Mouse (Mus musculus) hindbrain, embryonic 10.5 days (tissue): ENCODE results near the gene Cep295nl. TPM values are rescaled to one million over a fixed set of nuclear protein-coding genes. Genes with fewer than 3 reads are reported as not detected.

ENCODE experiments used
- DNase-seq: peaks from one replicate; pipeline ENCODE4 v3.0.0-alpha.2; 2017; ENCODE audit warnings: low spot score
- H3K27ac ChIP-seq: fragments of 300-500 bp; sonication (generic); 2 replicates; pipeline ENCODE4 v1.5.1; 2016; ENCODE audit warnings: mild to moderate bottlenecking, moderate library complexity
- H3K27me3 ChIP-seq: fragments of 300-500 bp; sonication (generic); 2 replicates; pipeline ENCODE4 v1.6.1; 2016; ENCODE audit warnings: mild to moderate bottlenecking; ENCODE audit not compliant: poor library complexity, insufficient read depth, severe bottlenecking
- H3K36me3 ChIP-seq: fragments of 300-500 bp; sonication (generic); 2 replicates; pipeline ENCODE4 v1.6.1; 2016; ENCODE audit warnings: mild to moderate bottlenecking, moderate library complexity
- H3K4me1 ChIP-seq: fragments of 300-500 bp; sonication (generic); replicated peaks from 2 replicates; pipeline ENCODE4 v1.6.1; 2016; ENCODE audit warnings: mild to moderate bottlenecking
- H3K4me3 ChIP-seq: fragments of 300-500 bp; sonication (generic); 2 replicates; pipeline ENCODE4 v1.5.1; 2016; ENCODE audit warnings: mild to moderate bottlenecking, moderate library complexity
- H3K9me3 ChIP-seq: fragments of 300-500 bp; sonication (generic); 2 replicates; pipeline ENCODE4 v1.6.1; 2016; ENCODE audit warnings: mild to moderate bottlenecking, moderate library complexity
- WGBS: fragments of 180-500 bp; shearing (Covaris S2); methylation state at CpG from one replicate; pipeline ENCODE4 v1.1.7; 2016; 5-methylcytosine and 5-hydroxymethylcytosine counted together
- polyA plus RNA-seq: library from polyadenylated mRNA; unstranded; fragments of >200 nt; fragmentation: Nextera tagmentation; extraction: Ambion mirVana; gene quantifications from 2 replicates; pipeline ENCODE4 v1.2.1, GENCODE M21; 2016

Gene Cep295nl
- polyA plus RNA-seq, 1 experiment from 2014 or later: 0.21 TPM

- H3K9me3 ChIP-seq: peaks cover 3% of the 10 kb centered on the region; the same call in 1 of the 2 replicates
- 93% methylated on average over 6 of the region's 6 CpGs for WGBS
- no peak for DNase-seq
- H3K4me3 ChIP-seq: no peak overlapping the region
- H3K36me3 ChIP-seq: peaks cover 38% of the 10 kb centered on the region
- no peak overlapping the region for H3K27ac ChIP-seq
- no peaks in the 10 kb centered on the region for H3K27me3 ChIP-seq
- H3K4me1 ChIP-seq: peaks cover 35% of the 10 kb centered on the region
These were observed 13.8 kb downstream of the Cep295nl start for GRCm38 (mm10) chr11:118328511-118328910.

DNA sequence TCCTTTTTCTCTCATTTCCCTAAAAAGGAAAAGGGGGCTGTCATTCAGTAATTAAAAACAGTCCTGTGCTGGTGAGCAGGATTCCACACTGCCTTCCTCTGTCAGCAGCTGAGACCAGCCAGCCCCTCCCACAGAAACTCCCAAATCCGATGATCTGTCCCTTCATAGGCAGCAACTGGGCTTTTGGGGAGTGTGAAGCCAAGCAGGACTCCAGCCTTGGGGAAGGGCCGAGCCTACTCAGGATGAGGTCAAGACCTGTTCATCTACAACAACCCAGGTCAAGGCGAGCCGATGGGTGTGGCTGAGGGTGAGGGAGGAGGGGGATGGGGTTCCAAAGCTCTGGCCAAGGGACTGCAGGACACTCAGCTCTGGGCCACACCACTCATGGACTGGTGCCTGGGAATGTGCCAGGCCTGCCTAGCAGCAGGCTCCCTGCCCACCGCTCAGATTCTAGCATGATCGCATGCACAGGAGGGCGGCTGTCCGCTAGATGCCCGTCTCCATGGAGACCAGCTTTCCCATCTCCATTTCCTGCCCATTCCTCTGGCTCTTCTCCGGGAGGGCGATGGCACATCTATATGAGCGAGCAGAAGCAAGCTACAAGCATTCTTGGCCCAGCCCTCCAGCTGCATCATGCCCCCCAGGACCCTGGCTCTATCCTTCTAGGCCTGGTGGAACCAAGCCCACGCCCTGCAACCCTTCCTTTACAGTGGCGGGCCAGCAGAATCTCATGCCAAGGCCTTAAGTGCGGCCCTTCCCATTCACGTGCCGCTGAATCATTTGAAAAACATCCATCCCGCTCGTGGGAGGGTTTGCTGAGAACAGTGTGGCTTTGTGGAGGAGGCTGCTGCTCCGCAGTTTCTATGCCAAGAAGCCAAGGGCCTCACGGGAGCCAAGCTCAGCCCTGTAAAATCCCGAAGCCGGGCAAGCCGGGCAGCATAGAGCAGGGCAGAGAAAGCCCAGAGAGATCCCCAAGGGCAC lies 15.0 kb downstream of the Cep295nl start:
- DNase-seq: peak; percentile 25
- Histone ChIP-seq H3K27ac (peak overlapping the region; percentile 59; the same call in 1 of the 2 replicates), H3K27me3 (no peaks in the 10 kb centered on the region), H3K4me3 (no peak overlapping the region), H3K9me3 (peaks cover 3% of the 10 kb centered on the region; the same call in 1 of the 2 replicates), H3K4me1 (peaks cover 42% of the 10 kb centered on the region), H3K36me3 (peaks cover 33% of the 10 kb centered on the region)
- 81% methylated on average over 24 of the region's 24 CpGs for WGBS

DNA sequence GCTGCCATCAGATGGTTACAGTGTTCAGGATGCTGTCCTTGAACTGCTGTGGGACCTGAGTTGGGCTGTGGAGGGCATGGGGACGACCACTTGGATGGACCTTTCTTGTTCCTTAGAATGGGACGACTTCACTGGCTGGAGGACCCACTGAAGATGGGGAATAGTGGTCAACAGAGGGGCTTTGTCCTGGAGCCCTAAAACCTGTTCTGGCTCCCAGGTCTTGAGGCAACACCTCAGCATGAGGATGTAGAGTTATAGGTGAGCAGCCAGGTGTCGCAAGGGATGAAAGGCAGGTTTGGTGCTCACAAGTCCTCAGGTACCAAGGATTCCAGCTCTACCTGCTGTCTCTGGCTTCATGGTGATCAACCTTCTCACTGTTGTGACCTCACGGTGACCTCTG lies 15.8 kb downstream of the Cep295nl start:
- no peak overlapping the region for H3K4me3 ChIP-seq
- peaks cover 28% of the 10 kb centered on the region for H3K36me3 ChIP-seq
- peaks cover 3% of the 10 kb centered on the region; the same call in 1 of the 2 replicates for H3K9me3 ChIP-seq
- peaks cover 49% of the 10 kb centered on the region for H3K4me1 ChIP-seq
- H3K27ac ChIP-seq: 0 out of 2 replicates have a peak overlapping the region, but pooled peaks have one; percentile 59
- no peaks in the 10 kb centered on the region for H3K27me3 ChIP-seq
- no peak for DNase-seq
- 89% methylated on average over 4 of the region's 4 CpGs for WGBS

GRCm38 (mm10) chr11:118324541-118324940 lies 17.8 kb downstream of the Cep295nl start:
- DNase-seq: peak; percentile 26
- no peaks in the 10 kb centered on the region for H3K9me3 ChIP-seq

DNA sequence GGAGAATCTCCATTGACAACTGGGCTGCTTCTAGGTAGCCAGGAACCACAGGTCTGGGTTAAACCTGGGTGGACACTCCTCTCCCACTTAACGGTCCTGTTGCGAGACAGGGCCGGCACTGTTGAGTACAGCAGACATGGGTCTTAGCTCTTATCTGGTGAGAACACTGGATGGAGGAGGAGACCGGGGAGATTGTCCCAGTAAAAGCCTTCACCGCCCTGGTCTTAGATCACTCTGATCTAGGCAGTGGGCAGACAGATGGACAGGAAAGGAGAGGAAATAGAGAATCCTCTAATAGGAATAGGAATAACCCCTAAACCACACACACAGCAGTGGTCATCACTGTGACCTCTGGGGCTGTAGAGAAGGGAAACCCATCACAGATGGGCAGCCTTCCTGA lies 18.3 kb downstream of the Cep295nl start:
- no peaks in the 10 kb centered on the region for H3K27me3 ChIP-seq
- 90% methylated on average over 5 of the region's 5 CpGs for WGBS
- H3K27ac ChIP-seq: 0 out of 2 replicates have a peak overlapping the region, but pooled peaks have one; percentile 30
- DNase-seq: no peak
- peaks cover 18% of the 10 kb centered on the region for H3K36me3 ChIP-seq
- H3K4me3 ChIP-seq: no peak overlapping the region
- H3K4me1 ChIP-seq: peaks cover 52% of the 10 kb centered on the region
- H3K9me3 ChIP-seq: no peaks in the 10 kb centered on the region

More at GRCm38 (mm10) chr11:118324541-118324940, 17.8 kb downstream of the Cep295nl start:
- WGBS: 57% methylated on average over 5 of the region's 5 CpGs
- Histone ChIP-seq H3K36me3 (peaks cover 15% of the 10 kb centered on the region), H3K27me3 (no peaks in the 10 kb centered on the region), H3K4me1 (peaks cover 52% of the 10 kb centered on the region), H3K27ac (0 out of 2 replicates have a peak overlapping the region, but pooled peaks have one; percentile 30), H3K4me3 (no peak overlapping the region)

DNA sequence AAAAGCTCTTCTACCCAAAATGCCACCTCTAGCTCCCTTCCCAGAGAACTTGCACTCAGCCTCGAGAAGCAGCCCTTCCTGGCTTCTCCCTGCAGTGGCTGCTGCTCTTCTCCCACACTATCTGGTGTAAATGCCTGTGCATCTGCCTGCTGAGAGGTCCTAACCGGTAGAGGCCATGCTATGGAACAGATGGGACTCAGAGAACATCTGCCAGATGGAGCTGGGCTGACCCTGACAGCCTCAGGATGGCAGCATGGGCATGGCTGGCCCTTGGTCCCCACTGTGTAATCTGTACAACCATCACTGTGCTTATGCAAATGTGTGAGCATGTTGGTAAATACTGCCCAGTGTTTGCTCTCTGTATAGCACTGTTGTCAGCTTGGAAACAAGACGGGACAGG lies 19.7 kb downstream of the Cep295nl start:
- Histone ChIP-seq H3K9me3 (no peaks in the 10 kb centered on the region), H3K36me3 (peaks cover 22% of the 10 kb centered on the region)
- 61% methylated on average over 3 of the region's 3 CpGs for WGBS

DNA sequence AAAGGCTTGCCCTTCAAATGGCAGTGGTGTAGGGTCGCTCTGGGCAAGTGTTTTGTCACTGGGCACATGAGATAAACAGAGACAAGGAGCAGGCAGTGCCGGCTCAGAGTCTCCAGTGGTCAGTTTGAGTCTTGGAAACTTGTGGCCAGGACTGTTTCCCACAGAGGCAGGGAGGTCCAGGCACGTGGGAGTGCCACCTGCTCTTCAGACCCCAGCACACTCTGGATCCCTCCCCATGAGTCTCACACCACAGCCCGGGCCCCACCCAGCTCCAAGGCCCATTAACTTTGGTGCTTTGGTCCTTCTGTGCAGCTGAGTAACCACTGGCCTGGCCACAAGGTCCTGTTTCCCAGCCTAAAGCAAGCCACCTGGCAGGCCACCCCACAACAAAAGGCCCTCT lies 20.3 kb downstream of the Cep295nl start:
- 83% methylated on average over 4 of the region's 4 CpGs for WGBS
- peaks cover 24% of the 10 kb centered on the region for H3K36me3 ChIP-seq
- H3K27ac ChIP-seq: 0 out of 2 replicates have a peak overlapping the region, but pooled peaks have one; percentile 13

More for the DNA sequence above, 19.7 kb downstream of the Cep295nl start:
- peaks cover 43% of the 10 kb centered on the region for H3K4me1 ChIP-seq
- H3K27me3 ChIP-seq: no peaks in the 10 kb centered on the region
- no peak for DNase-seq
- H3K27ac ChIP-seq: no peak overlapping the region
- no peak overlapping the region for H3K4me3 ChIP-seq

DNA sequence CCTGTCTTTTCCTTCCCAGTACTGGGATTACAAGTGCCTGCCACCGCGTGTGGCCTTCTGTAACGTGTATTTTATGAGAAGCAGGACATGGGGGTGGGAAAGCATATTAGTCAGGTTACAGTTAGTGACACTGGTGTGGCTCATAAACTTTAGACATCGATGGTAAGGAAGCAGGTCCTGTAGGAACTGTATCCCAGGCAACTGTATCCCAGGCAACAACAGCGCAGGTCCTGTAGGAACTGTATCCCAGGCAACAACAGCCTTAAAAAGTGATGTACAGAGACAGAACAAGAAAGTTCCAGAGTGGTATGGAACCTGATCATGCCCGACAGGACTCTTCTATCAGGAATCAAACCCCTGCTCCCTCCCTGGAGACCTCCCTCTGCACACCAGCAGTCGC lies 20.8 kb downstream of the Cep295nl start:
- Histone ChIP-seq H3K36me3 (peaks cover 28% of the 10 kb centered on the region), H3K4me3 (no peak overlapping the region), H3K9me3 (no peaks in the 10 kb centered on the region), H3K27me3 (no peaks in the 10 kb centered on the region), H3K27ac (0 out of 2 replicates have a peak overlapping the region, but pooled peaks have one; percentile 13), H3K4me1 (peaks cover 34% of the 10 kb centered on the region)
- no peak for DNase-seq
- 78% methylated on average over 7 of the region's 7 CpGs for WGBS

More for the DNA sequence above, 20.3 kb downstream of the Cep295nl start:
- H3K27me3 ChIP-seq: no peaks in the 10 kb centered on the region
- no peak overlapping the region for H3K4me3 ChIP-seq
- no peaks in the 10 kb centered on the region for H3K9me3 ChIP-seq
- peaks cover 38% of the 10 kb centered on the region for H3K4me1 ChIP-seq
- DNase-seq: no peak

DNA sequence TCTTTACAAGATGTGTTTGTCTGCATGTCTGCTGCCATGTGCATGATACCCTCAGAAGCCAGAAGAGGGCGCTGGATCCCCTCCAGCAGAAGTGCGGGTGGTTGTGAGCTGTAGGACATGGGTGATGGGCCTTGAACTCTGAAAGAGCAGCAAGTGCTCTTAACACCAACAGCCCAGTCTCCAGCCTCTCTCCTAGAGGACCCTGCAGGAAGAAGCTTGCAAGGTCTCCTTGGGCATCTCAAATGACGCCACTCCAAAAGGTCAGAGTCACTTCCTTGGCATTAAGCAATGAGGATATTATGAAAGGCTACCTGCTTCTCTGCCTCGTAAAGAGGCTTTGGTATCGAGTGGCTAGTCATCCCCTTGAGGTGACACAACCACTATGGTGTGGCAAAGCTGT lies 23.6 kb downstream of the Cep295nl start:
- peaks cover 43% of the 10 kb centered on the region for H3K36me3 ChIP-seq
- no peak overlapping the region for H3K27ac ChIP-seq
- peak; percentile 28 for DNase-seq
- no peaks in the 10 kb centered on the region for H3K27me3 ChIP-seq
- peaks cover 19% of the 10 kb centered on the region for H3K4me1 ChIP-seq
- no peaks in the 10 kb centered on the region for H3K9me3 ChIP-seq
- 64% methylated on average over 5 of the region's 5 CpGs for WGBS
- no peak overlapping the region for H3K4me3 ChIP-seq

GRCm38 (mm10) chr11:118317129-118317528 lies 25.2 kb downstream of the Cep295nl start:
- 26% methylated on average over 7 of the region's 7 CpGs for WGBS
- DNase-seq: peak; percentile 41
- Histone ChIP-seq H3K27ac (no peak overlapping the region), H3K9me3 (no peaks in the 10 kb centered on the region), H3K36me3 (peaks cover 50% of the 10 kb centered on the region), H3K4me3 (no peak overlapping the region), H3K4me1 (peaks cover 11% of the 10 kb centered on the region), H3K27me3 (no peaks in the 10 kb centered on the region)

- Histone ChIP-seq H3K27me3 (no peaks in the 10 kb centered on the region), H3K4me3 (no peak overlapping the region), H3K9me3 (no peaks in the 10 kb centered on the region), H3K36me3 (peaks cover 58% of the 10 kb centered on the region), H3K4me1 (0 out of 2 replicates have a peak, but pooled peaks cover 4% of the 10 kb centered on the region), H3K27ac (no peak overlapping the region)
- DNase-seq: no peak
- WGBS: 84% methylated on average over 8 of the region's 8 CpGs
These were observed 26.0 kb downstream of the Cep295nl start for GRCm38 (mm10) chr11:118316231-118316806.

DNA sequence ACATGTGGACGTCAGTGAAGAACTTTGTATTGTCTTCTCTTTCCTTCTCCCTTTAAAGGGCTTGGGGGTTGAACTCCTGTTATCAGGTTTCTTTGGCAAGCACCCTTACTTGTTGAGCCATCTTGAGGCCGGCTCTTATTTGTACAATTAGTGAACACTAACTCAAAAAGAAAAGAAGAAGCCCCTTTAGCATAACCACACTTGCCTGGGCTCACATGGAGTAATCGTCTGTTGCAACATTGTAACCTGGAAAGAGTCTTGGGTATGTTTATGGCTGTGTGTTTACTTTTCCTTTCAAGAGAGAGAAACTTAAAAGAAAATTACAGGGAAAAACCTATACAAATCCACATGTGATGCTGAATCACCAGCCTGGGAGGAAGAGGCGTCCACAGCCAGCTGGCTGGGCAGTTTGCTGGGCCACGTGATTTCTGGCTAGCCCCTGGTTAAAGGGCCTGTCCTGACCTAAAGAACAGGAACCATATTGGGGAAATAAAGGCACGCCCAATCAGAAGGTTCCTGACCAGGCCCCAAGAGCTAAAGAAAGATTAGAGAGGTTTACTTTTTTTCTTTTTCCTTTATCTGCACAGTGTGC lies 30.1 kb downstream of the Cep295nl start:
- WGBS: 86% methylated on average over 6 of the region's 6 CpGs
- Histone ChIP-seq H3K36me3 (peaks cover 74% of the 10 kb centered on the region), H3K27me3 (no peaks in the 10 kb centered on the region), H3K4me1 (no peaks in the 10 kb centered on the region), H3K27ac (no peak overlapping the region), H3K4me3 (no peak overlapping the region), H3K9me3 (peaks cover 18% of the 10 kb centered on the region; the same call in 1 of the 2 replicates)
- DNase-seq: no peak
